Mouse (Mus musculus): ENCODE measurements around the gene Kif3a. TPM values are rescaled to one million over a fixed set of nuclear protein-coding genes. Genes with fewer than 3 reads are reported as not detected.

The Kif3a gene
- total RNA-seq, 1 experiment: 11.1 TPM

DNA sequence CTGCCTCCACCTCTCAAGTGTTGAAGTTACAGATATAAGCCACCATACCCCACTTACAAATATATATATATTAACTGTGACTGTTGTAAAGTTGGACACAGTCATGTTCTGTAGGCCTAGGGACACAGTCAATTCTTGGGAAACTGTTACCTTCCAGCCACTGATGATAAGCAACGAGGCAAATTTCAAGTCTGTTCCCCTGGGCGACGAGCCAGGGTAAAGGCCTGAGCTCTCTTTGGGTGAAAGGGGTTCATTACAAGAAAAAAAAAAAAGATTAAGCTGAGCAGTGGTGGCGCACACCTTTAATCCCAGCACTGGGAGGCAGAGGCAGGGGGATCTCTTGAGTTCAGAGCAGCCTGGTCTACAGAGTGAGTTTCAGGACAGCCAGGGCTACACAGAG is 52.9 kb downstream of the Kif3a start:
- in situ Hi-C loops (cut with MboI; ENCODE audit: low sequenced_read_pairs in 2 of 2, unreplicated experiment in 2 of 2): no loop called here

DNA sequence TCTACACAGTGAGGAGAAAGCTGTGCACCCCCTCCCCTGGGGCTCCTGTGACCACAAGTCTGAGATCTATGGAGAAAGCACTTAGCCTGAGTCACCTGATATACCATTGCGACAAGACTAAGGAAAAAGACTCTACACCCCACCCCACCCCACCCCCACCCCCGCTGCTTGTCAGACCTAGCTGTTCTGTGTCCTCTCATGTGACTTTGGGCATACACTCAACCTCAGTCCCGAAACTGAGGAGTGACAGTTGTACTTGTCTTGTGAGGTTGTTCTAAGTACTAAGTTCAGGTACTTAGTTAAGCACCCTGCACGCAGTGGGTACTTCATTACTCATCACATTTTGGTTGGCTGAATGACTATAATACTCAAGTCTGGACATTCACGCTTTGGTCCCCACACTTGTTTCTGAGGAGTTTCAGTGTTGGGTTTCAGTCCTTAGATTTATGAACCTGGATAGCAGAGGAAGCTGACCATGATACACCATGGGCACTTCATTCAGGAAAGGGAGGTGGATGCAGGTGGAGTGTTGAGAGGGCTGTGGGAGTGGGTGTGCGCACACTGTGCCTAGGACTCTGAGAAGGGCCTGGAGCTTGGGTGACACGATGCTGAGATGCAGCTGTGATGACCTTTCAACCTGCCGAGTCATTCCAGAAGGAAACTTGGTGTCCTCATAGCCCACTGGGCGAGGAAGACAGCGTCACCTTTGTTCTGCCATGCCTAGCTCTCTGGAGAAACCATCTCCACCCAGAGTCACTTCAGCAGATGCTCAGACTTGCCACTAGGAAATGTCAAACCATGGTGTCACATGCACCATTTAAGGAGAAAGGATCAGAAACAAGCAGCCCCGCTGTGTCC is 54.6 kb downstream of the Kif3a start:
- no peak overlapping the region for H3K9ac ChIP-seq (ENCODE audit: insufficient read depth, low read depth, low read length, poor library complexity, severe bottlenecking)
- no peak overlapping the region for H3K27ac ChIP-seq (ENCODE audit: insufficient read depth, low read depth, low read length, poor library complexity, severe bottlenecking)
- no peaks in the 10 kb centered on the region; a peak in 1 of 4 replicates for H3K4me1 ChIP-seq (ENCODE audit: control insufficient read depth in 2 of 2, insufficient read depth in 2 of 2, low read length in 2 of 2, poor library complexity in 1 of 2)
- no peaks in the 10 kb centered on the region for H3K9me3 ChIP-seq (ENCODE audit: control insufficient read depth, insufficient read depth, low read depth, low read length)
- H3K4me3 ChIP-seq (ENCODE audit: insufficient read depth in 1 of 2, low read depth in 1 of 2, low read length in 2 of 2, poor library complexity in 1 of 2, severe bottlenecking in 1 of 2): no peak overlapping the region
- no peak for TF ChIP-seq ZNF384 (IDR thresholded peaks at IDR 0.05; ENCODE audit: low read depth, low read length)
- TF ChIP-seq MAFK (IDR thresholded peaks at IDR 0.05; ENCODE audit: insufficient read depth, low read depth, low read length): no peak
- no peak for TF ChIP-seq CHD2 (IDR thresholded peaks at IDR 0.05; ENCODE audit: low read depth, low read length)
- TF ChIP-seq HCFC1 (IDR thresholded peaks at IDR 0.05; ENCODE audit: borderline replicate concordance, insufficient read depth, low read length): no peak
- TF ChIP-seq ZC3H11A (IDR thresholded peaks at IDR 0.05; ENCODE audit: borderline replicate concordance, low read depth, low read length): no peak
- no peak for DNase-seq (ENCODE audit: low read depth, low spot score)
- in situ Hi-C loops (cut with MboI; ENCODE audit: low sequenced_read_pairs in 2 of 2, unreplicated experiment in 2 of 2): no loop called here
- no peaks in the 10 kb centered on the region for H3K36me3 ChIP-seq (ENCODE audit: control insufficient read depth, insufficient read depth, low read length, poor library complexity, severe bottlenecking)

More for the DNA sequence above, 52.9 kb downstream of the Kif3a start:
- H3K9me3 ChIP-seq (ENCODE audit: control insufficient read depth, insufficient read depth, low read depth, low read length): no peaks in the 10 kb centered on the region
- no peak for TF ChIP-seq HCFC1 (IDR thresholded peaks at IDR 0.05; ENCODE audit: borderline replicate concordance, insufficient read depth, low read length)
- TF ChIP-seq ZNF384 (IDR thresholded peaks at IDR 0.05; ENCODE audit: low read depth, low read length): no peak
- no peak for TF ChIP-seq ZC3H11A (IDR thresholded peaks at IDR 0.05; ENCODE audit: borderline replicate concordance, low read depth, low read length)
- TF ChIP-seq MAFK (IDR thresholded peaks at IDR 0.05; ENCODE audit: insufficient read depth, low read depth, low read length): no peak
- no peak for TF ChIP-seq CHD2 (IDR thresholded peaks at IDR 0.05; ENCODE audit: low read depth, low read length)
- DNase-seq (ENCODE audit: low read depth, low spot score): no peak
- H3K36me3 ChIP-seq (ENCODE audit: control insufficient read depth, insufficient read depth, low read length, poor library complexity, severe bottlenecking): no peaks in the 10 kb centered on the region
- no peak overlapping the region for H3K9ac ChIP-seq (ENCODE audit: insufficient read depth, low read depth, low read length, poor library complexity, severe bottlenecking)
- no peak overlapping the region for H3K4me3 ChIP-seq (ENCODE audit: insufficient read depth in 1 of 2, low read depth in 1 of 2, low read length in 2 of 2, poor library complexity in 1 of 2, severe bottlenecking in 1 of 2)
- H3K27ac ChIP-seq (ENCODE audit: insufficient read depth, low read depth, low read length, poor library complexity, severe bottlenecking): no peak overlapping the region
- no peaks in the 10 kb centered on the region; a peak in 1 of 4 replicates for H3K4me1 ChIP-seq (ENCODE audit: control insufficient read depth in 2 of 2, insufficient read depth in 2 of 2, low read length in 2 of 2, poor library complexity in 1 of 2)

DNA sequence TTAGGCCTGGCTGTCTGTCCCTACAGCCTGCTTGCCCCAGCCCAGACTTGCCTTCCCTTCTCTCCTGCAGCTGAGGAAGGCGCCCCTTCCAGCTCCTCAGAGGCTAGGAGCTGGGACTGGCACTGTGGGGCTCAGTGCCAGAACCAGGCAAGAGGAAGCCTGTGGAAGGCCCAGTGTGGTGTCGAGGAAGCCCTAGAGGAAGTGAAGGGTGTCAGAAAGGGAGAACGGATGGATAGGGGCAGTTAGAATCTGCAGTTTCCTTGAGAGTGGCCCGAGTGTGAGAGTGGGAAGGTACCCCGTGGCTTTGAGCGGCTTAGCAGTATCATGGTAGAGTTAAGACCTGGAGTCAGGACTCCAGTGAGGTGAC is 55.2 kb downstream of the Kif3a start:
- Histone ChIP-seq H3K4me3 (ENCODE audit: insufficient read depth in 1 of 2, low read depth in 1 of 2, low read length in 2 of 2, poor library complexity in 1 of 2, severe bottlenecking in 1 of 2) (no peak overlapping the region), H3K9me3 (ENCODE audit: control insufficient read depth, insufficient read depth, low read depth, low read length) (no peaks in the 10 kb centered on the region), H3K4me1 (ENCODE audit: control insufficient read depth in 2 of 2, insufficient read depth in 2 of 2, low read length in 2 of 2, poor library complexity in 1 of 2) (no peaks in the 10 kb centered on the region; a peak in 1 of 4 replicates), H3K9ac (ENCODE audit: insufficient read depth, low read depth, low read length, poor library complexity, severe bottlenecking) (no peak overlapping the region), H3K36me3 (ENCODE audit: control insufficient read depth, insufficient read depth, low read length, poor library complexity, severe bottlenecking) (no peaks in the 10 kb centered on the region), H3K27ac (ENCODE audit: insufficient read depth, low read depth, low read length, poor library complexity, severe bottlenecking) (no peak overlapping the region)
- in situ Hi-C loops (cut with MboI; ENCODE audit: low sequenced_read_pairs in 2 of 2, unreplicated experiment in 2 of 2): no loop called here
- TF ChIP-seq CHD2 (IDR thresholded peaks at IDR 0.05; ENCODE audit: low read depth, low read length) (no peak), ZNF384 (IDR thresholded peaks at IDR 0.05; ENCODE audit: low read depth, low read length) (no peak), ZC3H11A (IDR thresholded peaks at IDR 0.05; ENCODE audit: borderline replicate concordance, low read depth, low read length) (no peak)
- DNase-seq (ENCODE audit: low read depth, low spot score): no peak

DNA sequence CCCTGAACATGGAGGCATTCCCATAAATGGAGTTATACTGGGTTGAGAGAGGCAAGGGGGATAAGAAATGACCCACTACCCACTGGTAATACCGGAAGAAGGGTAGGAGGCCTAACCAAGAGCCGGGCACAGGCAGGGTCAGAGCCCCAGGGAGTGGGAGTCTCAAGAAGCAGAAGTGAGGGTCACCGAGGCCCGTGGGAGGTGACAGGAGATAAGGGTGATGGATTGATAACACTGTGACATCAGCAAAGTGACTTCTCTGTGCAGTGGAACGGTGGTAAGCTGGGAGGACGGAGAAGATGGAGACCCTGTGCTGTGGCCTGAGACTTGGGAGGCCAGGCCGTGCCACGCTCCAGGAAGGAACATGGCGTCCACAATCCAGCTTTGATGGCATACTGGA is 56.4 kb downstream of the Kif3a start:
- in situ Hi-C loops (cut with MboI; ENCODE audit: low sequenced_read_pairs in 2 of 2, unreplicated experiment in 2 of 2): no loop called here
- DNase-seq (ENCODE audit: low read depth, low spot score): no peak
- Histone ChIP-seq H3K4me3 (ENCODE audit: insufficient read depth in 1 of 2, low read depth in 1 of 2, low read length in 2 of 2, poor library complexity in 1 of 2, severe bottlenecking in 1 of 2) (no peak overlapping the region), H3K36me3 (ENCODE audit: control insufficient read depth, insufficient read depth, low read length, poor library complexity, severe bottlenecking) (no peaks in the 10 kb centered on the region), H3K9ac (ENCODE audit: insufficient read depth, low read depth, low read length, poor library complexity, severe bottlenecking) (no peak overlapping the region), H3K9me3 (ENCODE audit: control insufficient read depth, insufficient read depth, low read depth, low read length) (no peaks in the 10 kb centered on the region), H3K4me1 (ENCODE audit: control insufficient read depth in 2 of 2, insufficient read depth in 2 of 2, low read length in 2 of 2, poor library complexity in 1 of 2) (no peaks in the 10 kb centered on the region; a peak in 1 of 4 replicates), H3K27ac (ENCODE audit: insufficient read depth, low read depth, low read length, poor library complexity, severe bottlenecking) (no peak overlapping the region)
- TF ChIP-seq ZNF384 (IDR thresholded peaks at IDR 0.05; ENCODE audit: low read depth, low read length): no peak
- no peak for TF ChIP-seq CHD2 (IDR thresholded peaks at IDR 0.05; ENCODE audit: low read depth, low read length)
- TF ChIP-seq ZC3H11A (IDR thresholded peaks at IDR 0.05; ENCODE audit: borderline replicate concordance, low read depth, low read length): no peak
